Mouse (Mus musculus) spleen, adult 10 weeks (tissue): ENCODE measurements around the gene Gm8050. TPM values are rescaled to one million over a fixed set of nuclear protein-coding genes. Genes with fewer than 3 reads are reported as not detected.

Experiments used
- polyA plus RNA-seq: library from polyadenylated mRNA; stranded (reverse); fragments of 350-450 nt; fragmentation: Illumina TruSeq; extraction: RNeasy Lipid Tissue Mini Kit (QIAGEN cat#74804); gene quantifications from one replicate; pipeline ENCODE4 v1.2.3, GENCODE M21; 2015; ENCODE audit warnings: low replicate concordance; ENCODE audit not compliant: insufficient read depth

The Gm8050 gene
- not detected for polyA plus RNA-seq

DNA sequence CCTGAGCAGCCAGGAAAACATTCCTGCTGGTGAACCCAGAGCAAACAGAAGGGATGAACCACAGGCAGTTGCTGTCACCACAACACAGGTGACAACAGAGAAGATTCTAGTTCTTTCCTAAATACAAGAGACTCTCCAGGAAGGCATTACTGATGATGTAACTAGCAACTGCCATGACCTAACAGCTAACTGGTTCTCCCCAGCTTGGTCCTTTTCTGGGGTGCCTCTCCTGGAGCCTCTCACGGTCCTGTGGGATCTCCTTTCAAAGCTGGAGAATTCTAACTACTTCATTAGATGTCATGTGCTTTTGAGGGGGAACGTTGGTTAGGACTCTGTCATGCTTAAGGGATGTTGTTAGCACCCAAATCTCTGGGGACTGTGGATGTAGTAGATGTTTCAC lies at the start of gene Gm8050:
TSS of gene Gm8050 (minus strand) at position 101 of the 400 bp plus-strand sequence.

DNA sequence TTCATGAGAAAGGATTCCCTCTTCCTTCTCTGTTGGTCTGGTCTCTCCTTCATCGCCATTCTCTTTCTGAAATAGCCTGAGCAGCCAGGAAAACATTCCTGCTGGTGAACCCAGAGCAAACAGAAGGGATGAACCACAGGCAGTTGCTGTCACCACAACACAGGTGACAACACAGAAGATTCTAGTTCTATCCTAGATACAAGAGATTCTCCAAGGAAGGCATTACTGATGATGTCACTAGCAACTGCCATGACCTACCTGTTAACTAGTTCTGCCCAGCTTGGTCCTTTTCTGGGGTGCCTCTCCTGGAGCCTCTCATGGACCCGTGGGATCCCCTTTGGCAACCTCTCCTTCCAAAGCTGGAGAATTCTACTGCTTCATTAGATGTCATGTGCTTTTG lies 22.2 kb upstream of the Gm8050 start, which contains the start of gene Gm3636:
TSS of gene Gm3636 (minus strand) at position 101 of the 400 bp plus-strand sequence.

DNA sequence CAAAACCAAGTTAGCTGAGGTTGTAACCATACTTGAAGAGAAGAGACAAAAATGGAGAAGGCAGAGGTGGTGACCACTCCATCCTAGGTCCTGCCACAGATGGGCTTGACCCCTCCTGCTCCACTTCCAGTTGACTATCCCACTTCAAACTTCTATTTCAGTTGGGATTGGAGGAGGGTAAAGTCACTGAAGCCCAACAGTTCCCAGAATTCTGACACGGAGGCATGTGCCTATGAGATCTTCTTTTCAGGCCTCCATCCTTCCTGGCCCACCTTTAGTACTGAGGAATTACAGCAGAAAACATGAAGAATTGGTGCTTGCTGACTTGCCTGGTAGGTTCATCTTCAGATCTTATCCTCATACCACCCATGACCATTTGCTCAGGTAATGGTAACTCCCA lies 36.0 kb downstream of the Gm8050 start, which contains the start of gene Gm10251:
TSS of gene Gm10251 (minus strand) at position 101 of the 400 bp plus-strand sequence.

Other genes with a start within 250 kb of the Gm8050 start
- gene Gm8356, start 183.0 kb downstream of the Gm8050 start, polyA plus RNA-seq = not detected
- 0.17 TPM for gene Gm3629, start 129.6 kb downstream of the Gm8050 start, polyA plus RNA-seq
- not detected for gene Gm3460, start 97.8 kb downstream of the Gm8050 start, polyA plus RNA-seq
- not detected for gene Gm10251, start 36.1 kb downstream of the Gm8050 start, polyA plus RNA-seq
- 4.9 TPM for gene Gm3636, start 22.1 kb upstream of the Gm8050 start, polyA plus RNA-seq
- gene Gm8362, start 54.2 kb upstream of the Gm8050 start, polyA plus RNA-seq = not detected
- gene Gm3642, start 120.1 kb upstream of the Gm8050 start, polyA plus RNA-seq = not detected
- 0.66 TPM for gene Gm3667, start 169.7 kb upstream of the Gm8050 start, polyA plus RNA-seq